8 mouse cellular contexts compared by ENCODE assay signal in the genomic region with DNA sequence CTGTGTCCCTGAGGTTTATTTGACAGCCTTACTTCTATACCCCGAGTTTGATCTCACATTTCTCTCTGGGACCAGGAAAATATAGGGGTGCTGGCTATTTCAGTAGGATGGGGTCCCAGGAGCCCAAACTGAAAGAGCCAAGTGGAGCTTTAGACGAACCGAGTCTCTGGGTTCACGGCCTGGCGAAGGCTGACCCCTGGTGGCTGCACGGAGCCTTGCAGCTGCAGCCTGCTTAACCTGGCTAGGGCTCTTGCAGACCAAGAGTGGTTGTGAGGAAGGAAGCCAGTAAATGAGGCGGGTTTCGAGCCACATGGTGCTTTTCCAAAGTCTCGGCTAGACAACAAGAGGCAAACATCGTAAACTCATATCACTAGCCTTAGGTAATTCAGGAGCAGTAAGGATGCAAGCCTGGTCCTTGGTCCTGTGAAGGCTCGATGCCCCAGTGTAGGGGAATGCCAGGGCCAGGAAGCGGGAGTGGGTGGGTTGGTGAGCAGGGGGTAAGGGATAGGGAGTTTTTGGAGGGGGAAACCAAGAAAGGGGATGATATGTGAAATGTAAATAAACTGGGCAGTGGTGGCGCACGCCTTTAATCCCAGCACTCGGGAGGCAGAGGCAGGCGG. TPM values are rescaled to one million over a fixed set of nuclear protein-coding genes. Genes with fewer than 3 reads are reported as not detected.
DNase-seq lines count a peak whose midpoint lies in the region; ATAC-seq lines count a peak whose summit lies in the region.

No protein-coding gene starts in this region.

- no peak overlapping the region for H3K27ac ChIP-seq in forebrain, embryonic 16.5 days (ENCODE audit: low read length)
- no peak overlapping the region for H3K27ac ChIP-seq in hindbrain, embryonic 16.5 days (ENCODE audit: low read depth, low read length)

- no peaks in the 10 kb centered on the region for H3K27me3 ChIP-seq in forebrain, embryonic 16.5 days (replicated peaks; ENCODE audit: control insufficient read depth, insufficient read depth, low read length)
- no peaks in the 10 kb centered on the region for H3K27me3 ChIP-seq in hindbrain, embryonic 16.5 days (replicated peaks; ENCODE audit: control insufficient read depth, insufficient read depth, low read length)

- no peaks in the 10 kb centered on the region for H3K4me1 ChIP-seq in forebrain, embryonic 16.5 days (replicated peaks; ENCODE audit: control insufficient read depth, insufficient read depth, low read length)
- H3K4me1 ChIP-seq in hindbrain, embryonic 16.5 days (ENCODE audit: control insufficient read depth, insufficient read depth, low read depth, low read length): no peaks in the 10 kb centered on the region

- no peak overlapping the region for H3K9ac ChIP-seq in forebrain, embryonic 16.5 days (replicated peaks; ENCODE audit: low read depth, low read length)
- no peak overlapping the region for H3K9ac ChIP-seq in hindbrain, embryonic 16.5 days (ENCODE audit: low read depth, low read length)

- no peaks in the 10 kb centered on the region for H3K36me3 ChIP-seq in forebrain, embryonic 16.5 days (ENCODE audit: control insufficient read depth, insufficient read depth)
- no peaks in the 10 kb centered on the region for H3K36me3 ChIP-seq in hindbrain, embryonic 16.5 days (ENCODE audit: control insufficient read depth, insufficient read depth, low read length)

- WGBS in forebrain, embryonic 16.5 days: 47% methylated on average over 16 of the region's 16 CpGs
- whole genome bisulfite sequencing in hindbrain, embryonic 16.5 days: 46% methylated on average over 16 of the region's 16 CpGs

- no peak overlapping the region for H3K4me3 ChIP-seq in forebrain, embryonic 16.5 days (replicated peaks; ENCODE audit: low read length)
- no peak overlapping the region for H3K4me3 ChIP-seq in hindbrain, embryonic 16.5 days (ENCODE audit: low read length)

- no peak overlapping the region for H3K4me2 ChIP-seq in forebrain, embryonic 16.5 days (ENCODE audit: low read length)
- no peak overlapping the region for H3K4me2 ChIP-seq in hindbrain, embryonic 16.5 days (ENCODE audit: low read length)

- H3K9me3 ChIP-seq in forebrain, embryonic 16.5 days (ENCODE audit: control insufficient read depth, low read length): no peaks in the 10 kb centered on the region
- no peaks in the 10 kb centered on the region for H3K9me3 ChIP-seq in hindbrain, embryonic 16.5 days (ENCODE audit: control insufficient read depth, low read length)

- DNase-seq in Muller cell, postnatal 12 days (ENCODE audit: inconsistent ontology term): peak; percentile 61
- peak; percentile 76 for DNase-seq in cerebellum, adult 11-12 months
- DNase-seq in layer of hippocampus, postnatal 25 days (ENCODE audit: extremely low spot score in 1 of 2, low spot score in 1 of 2): peak; percentile 79 to 93
- peak; percentile 59 for DNase-seq in lung, postnatal 25 days (ENCODE audit: low spot score)
- DNase-seq in retina, postnatal 7 days (ENCODE audit: low read depth, low spot score): peak; percentile 48
- peak; percentile 66 for DNase-seq in urinary bladder, adult 2 months (ENCODE audit: low spot score)

- ATAC-seq in forebrain, embryonic 16.5 days: peak; percentile 77
- ATAC-seq in hindbrain, embryonic 16.5 days: peak; percentile 91

RNA-seq across cellular contexts. Expression of a gene that starts 25.8 kb away (rescaled TPM):
- 41.0 and 46.9 TPM in 2 replicates for polyA plus RNA-seq in forebrain, embryonic 16.5 days (2015; fragmentation: Nextera tagmentation; extraction: Ambion mirVana)
- polyA plus RNA-seq in hindbrain, embryonic 16.5 days (2015; fragmentation: Nextera tagmentation; extraction: Ambion mirVana): 26.7 and 30.4 TPM in 2 replicates
- 10 to 100 TPM; 14.0 to 14.3 TPM for total RNA-seq in layer of hippocampus, postnatal 25 days (2021)
- polyA plus RNA-seq in urinary bladder, adult 2 months (2012; rRNA removed): 7.1 and 9.6 TPM in 2 replicates

RNA-seq across cellular contexts. Expression of a gene that starts 28.3 kb away (rescaled TPM):
- polyA plus RNA-seq in forebrain, embryonic 16.5 days (2015; fragmentation: Nextera tagmentation; extraction: Ambion mirVana): not detected in 2 replicates
- polyA plus RNA-seq in hindbrain, embryonic 16.5 days (2015; fragmentation: Nextera tagmentation; extraction: Ambion mirVana): not detected in 2 replicates
- not detected for total RNA-seq in layer of hippocampus, postnatal 25 days (2021)
- polyA plus RNA-seq in urinary bladder, adult 2 months (2012; rRNA removed): not detected in 2 replicates
